Mouse (Mus musculus): ENCODE data around the gene Pkdrej. TPM values are rescaled to one million over a fixed set of nuclear protein-coding genes. Genes with fewer than 3 reads are reported as not detected.

Gene Pkdrej
- polyA plus RNA-seq, 2 experiments = 0.10 to 0.14 TPM

GRCm38 (mm10) chr15:85851656-85852392, 30.3 kb upstream of the Pkdrej start:
- no peak overlapping the region for H3K27ac ChIP-seq
- H3K9me3 ChIP-seq (ENCODE audit: control insufficient read depth, low read length) = no peaks in the 10 kb centered on the region
- H3K4me2 ChIP-seq (ENCODE audit: low read depth) = no peak overlapping the region
- H3K4me1 ChIP-seq (replicated peaks; ENCODE audit: control insufficient read depth in 2 of 2, insufficient read depth in 2 of 2, low read length in 1 of 2) = no peaks in the 10 kb centered on the region
- no peaks in the 10 kb centered on the region for H3K36me3 ChIP-seq (replicated peaks; ENCODE audit: control insufficient read depth, insufficient read depth, low read depth)
- no peaks in the 10 kb centered on the region for H3K27me3 ChIP-seq (ENCODE audit: control insufficient read depth, insufficient read depth, low read length)
- no peak overlapping the region for H3K4me3 ChIP-seq (ENCODE audit: insufficient read depth in 1 of 2, low read depth in 2 of 2, low read length in 2 of 2)
- no peak for TF ChIP-seq EP300 (IDR thresholded peaks at IDR 0.05; ENCODE audit: low read depth)
- peak; percentile 39; the same call in 1 of the 2 replicates for TF ChIP-seq CTCF (IDR thresholded peaks at IDR 0.05; ENCODE audit: low read depth)
- no peak for DNase-seq (ENCODE audit: low read depth in 3 of 3, low spot score in 3 of 3)
- ATAC-seq (ENCODE audit: insufficient read depth) = no peak
- 68% methylated on average over 12 of the region's 12 CpGs for WGBS (ENCODE audit: insufficient replicate concordance)
- no peak overlapping the region for H3K9ac ChIP-seq (replicated peaks)

GRCm38 (mm10) chr15:85845071-85845470, 23.5 kb upstream of the Pkdrej start:
- no peak overlapping the region for H3K4me3 ChIP-seq (ENCODE audit: insufficient read depth in 1 of 2, low read depth in 2 of 2, low read length in 2 of 2)
- TF ChIP-seq EP300 (IDR thresholded peaks at IDR 0.05; ENCODE audit: low read depth) (no peak), CTCF (IDR thresholded peaks at IDR 0.05; ENCODE audit: low read depth) (no peak)
- H3K9ac ChIP-seq (replicated peaks) = no peak overlapping the region
- no peaks in the 10 kb centered on the region for H3K27me3 ChIP-seq (ENCODE audit: control insufficient read depth, insufficient read depth, low read length)
- H3K27ac ChIP-seq = no peak overlapping the region
- no peak overlapping the region for H3K4me2 ChIP-seq (ENCODE audit: low read depth)
- ATAC-seq (ENCODE audit: insufficient read depth) (no peak), DNase-seq (ENCODE audit: low read depth in 3 of 3, low spot score in 3 of 3) (no peak)
- peaks cover 0 to 4% of the 10 kb centered on the region in 2 experiments; a peak in 1 of 4 replicates for H3K4me1 ChIP-seq (replicated peaks; ENCODE audit: control insufficient read depth in 2 of 2, insufficient read depth in 2 of 2, low read length in 1 of 2)
- H3K9me3 ChIP-seq (ENCODE audit: control insufficient read depth, low read length) = no peaks in the 10 kb centered on the region
- no peaks in the 10 kb centered on the region for H3K36me3 ChIP-seq (replicated peaks; ENCODE audit: control insufficient read depth, insufficient read depth, low read depth)

GRCm38 (mm10) chr15:85841796-85842360, 20.3 kb upstream of the Pkdrej start:
- whole genome bisulfite sequencing (ENCODE audit: insufficient replicate concordance) = 49% methylated on average over 5 of the region's 5 CpGs
- Histone ChIP-seq H3K4me2 (ENCODE audit: low read depth) (no peak overlapping the region), H3K27me3 (ENCODE audit: control insufficient read depth, insufficient read depth, low read length) (no peaks in the 10 kb centered on the region), H3K9me3 (ENCODE audit: control insufficient read depth, low read length) (no peaks in the 10 kb centered on the region), H3K36me3 (replicated peaks; ENCODE audit: control insufficient read depth, insufficient read depth, low read depth) (no peaks in the 10 kb centered on the region), H3K9ac (replicated peaks) (no peak overlapping the region), H3K4me1 (replicated peaks; ENCODE audit: control insufficient read depth in 2 of 2, insufficient read depth in 2 of 2, low read length in 1 of 2) (peaks cover 0 to 4% of the 10 kb centered on the region in 2 experiments; a peak in 1 of 4 replicates), H3K27ac (no peak overlapping the region), H3K4me3 (ENCODE audit: insufficient read depth in 1 of 2, low read depth in 2 of 2, low read length in 2 of 2) (no peak overlapping the region)
- no peak for TF ChIP-seq CTCF (IDR thresholded peaks at IDR 0.05; ENCODE audit: low read depth)
- TF ChIP-seq EP300 (IDR thresholded peaks at IDR 0.05; ENCODE audit: low read depth) = no peak
- DNase-seq (ENCODE audit: low read depth in 3 of 3, low spot score in 3 of 3) (no peak), ATAC-seq (ENCODE audit: insufficient read depth) (peak; percentile 64; the same call in 1 of the 2 replicates)

- H3K9ac ChIP-seq (replicated peaks) = no peak overlapping the region
- no peak overlapping the region for H3K27ac ChIP-seq
- 43% methylated on average over 6 of the region's 6 CpGs for WGBS (ENCODE audit: insufficient replicate concordance)
- H3K36me3 ChIP-seq (replicated peaks; ENCODE audit: control insufficient read depth, insufficient read depth, low read depth) = no peaks in the 10 kb centered on the region
- H3K4me3 ChIP-seq (ENCODE audit: insufficient read depth in 1 of 2, low read depth in 2 of 2, low read length in 2 of 2) = no peak overlapping the region
- H3K27me3 ChIP-seq (ENCODE audit: control insufficient read depth, insufficient read depth, low read length) = no peaks in the 10 kb centered on the region
- ATAC-seq (ENCODE audit: insufficient read depth) (peak; percentile 14; the same call in 1 of the 2 replicates), DNase-seq (ENCODE audit: low read depth in 3 of 3, low spot score in 3 of 3) (no peak)
- no peak overlapping the region for H3K4me2 ChIP-seq (ENCODE audit: low read depth)
- TF ChIP-seq CTCF (IDR thresholded peaks at IDR 0.05; ENCODE audit: low read depth) = peak; percentile 76
- TF ChIP-seq EP300 (IDR thresholded peaks at IDR 0.05; ENCODE audit: low read depth) = no peak
- H3K9me3 ChIP-seq (ENCODE audit: control insufficient read depth, low read length) = no peaks in the 10 kb centered on the region
- H3K4me1 ChIP-seq (replicated peaks; ENCODE audit: control insufficient read depth in 2 of 2, insufficient read depth in 2 of 2, low read length in 1 of 2) = peaks cover 0 to 4% of the 10 kb centered on the region in 2 experiments; a peak in 1 of 4 replicates
Observed at GRCm38 (mm10) chr15:85840983-85841382, 19.4 kb upstream of the Pkdrej start.

- 55% methylated on average over 5 of the region's 5 CpGs for whole genome bisulfite sequencing (ENCODE audit: insufficient replicate concordance)
Observed at GRCm38 (mm10) chr15:85836887-85837286, 15.4 kb upstream of the Pkdrej start.

More at GRCm38 (mm10) chr15:85836887-85837286, 15.4 kb upstream of the Pkdrej start:
- Histone ChIP-seq H3K36me3 (replicated peaks; ENCODE audit: control insufficient read depth, insufficient read depth, low read depth) (no peaks in the 10 kb centered on the region), H3K27me3 (ENCODE audit: control insufficient read depth, insufficient read depth, low read length) (no peaks in the 10 kb centered on the region), H3K4me2 (ENCODE audit: low read depth) (no peak overlapping the region), H3K9me3 (ENCODE audit: control insufficient read depth, low read length) (no peaks in the 10 kb centered on the region), H3K4me3 (ENCODE audit: insufficient read depth in 1 of 2, low read depth in 2 of 2, low read length in 2 of 2) (no peak overlapping the region), H3K9ac (replicated peaks) (no peak overlapping the region), H3K27ac (no peak overlapping the region), H3K4me1 (replicated peaks; ENCODE audit: control insufficient read depth in 2 of 2, insufficient read depth in 2 of 2, low read length in 1 of 2) (peaks cover 3 to 4% of the 10 kb centered on the region in 2 experiments; a peak in 1 of 4 replicates)
- ATAC-seq (ENCODE audit: insufficient read depth) = no peak
- DNase-seq (ENCODE audit: low read depth in 3 of 3, low spot score in 3 of 3) = no peak
- TF ChIP-seq CTCF (IDR thresholded peaks at IDR 0.05; ENCODE audit: low read depth) (no peak), EP300 (IDR thresholded peaks at IDR 0.05; ENCODE audit: low read depth) (no peak)
